In the genomic region with DNA sequence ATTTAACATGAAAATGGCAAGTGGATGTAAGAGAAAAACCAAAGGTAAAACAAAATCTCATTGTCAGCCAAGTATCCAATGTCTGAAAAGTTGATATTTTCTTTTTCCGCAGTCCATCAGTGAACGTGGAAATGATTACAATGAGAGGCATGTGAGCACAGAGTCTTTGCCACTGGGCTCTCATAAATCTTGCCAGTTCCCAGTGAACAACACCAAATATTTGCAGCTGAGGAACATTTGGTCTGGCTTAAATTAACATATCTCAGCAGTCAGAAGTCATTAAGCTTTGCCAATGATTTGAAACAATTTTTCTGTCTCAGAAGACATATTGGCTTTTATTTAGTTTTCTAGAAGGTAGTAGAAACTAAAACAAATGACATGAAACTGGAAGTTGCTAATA, we compare ENCODE assay signal across 14 mouse cellular contexts.
"Had no signal": no experiment of that assay in that cellular context is flagged by ENCODE, and none has a peak within 500 bp of the region (broad histone marks: within the 10 kb centered on the region; RNA-seq: fewer than 3 reads in every experiment).

No protein-coding gene starts in this region.

- DNase-seq: gastrocnemius, postnatal 14 days; gastrocnemius, postnatal 36 days; heart, adult 11 months; heart, adult 2 months; heart, postnatal 14 days; heart, postnatal 36 days; kidney, adult 11 months; kidney, adult 2 months; kidney, adult 9 months; kidney, postnatal 14 days; kidney, postnatal 36 days; layer of hippocampus, adult 9-11 months; liver; liver, embryonic 13.5 days had no signal
